Mouse (Mus musculus): ENCODE measurements around the gene Gm19402. TPM values are rescaled to one million over a fixed set of nuclear protein-coding genes. Genes with fewer than 3 reads are reported as not detected.
"Not testable (repeated sequence)": the region's sequence is repeated elsewhere in the genome, so short reads cannot be mapped to it uniquely, and the experiment has no call there.

The Gm19402 gene
- total RNA-seq (2021), result not detected

DNA sequence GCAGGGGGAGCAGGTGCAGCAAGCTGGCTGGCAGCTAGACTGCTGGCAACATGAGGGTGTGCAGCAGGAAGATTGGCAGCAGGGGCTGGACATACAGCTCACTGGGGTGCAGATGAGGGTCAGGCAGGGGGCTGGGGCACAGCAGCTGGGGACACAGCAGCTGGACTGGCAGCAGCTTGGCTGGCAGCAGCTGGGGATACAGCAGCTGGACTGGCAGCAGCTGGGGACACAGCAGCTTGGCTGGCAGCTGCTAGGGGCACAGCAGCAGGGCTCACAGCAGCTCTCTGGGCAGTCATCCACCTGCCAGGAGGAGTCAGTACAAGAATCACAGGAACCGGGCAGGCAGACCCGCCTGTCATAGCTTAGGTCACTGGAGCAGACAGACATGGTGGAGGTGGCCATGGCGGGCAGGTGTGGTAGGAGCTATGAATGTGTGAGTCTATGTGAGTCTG, at the start of gene Gm19402:
Gm19402 (minus strand) TSS at position 402 of the 452 bp plus-strand sequence.
- DNase-seq, result not testable (repeated sequence)

DNA sequence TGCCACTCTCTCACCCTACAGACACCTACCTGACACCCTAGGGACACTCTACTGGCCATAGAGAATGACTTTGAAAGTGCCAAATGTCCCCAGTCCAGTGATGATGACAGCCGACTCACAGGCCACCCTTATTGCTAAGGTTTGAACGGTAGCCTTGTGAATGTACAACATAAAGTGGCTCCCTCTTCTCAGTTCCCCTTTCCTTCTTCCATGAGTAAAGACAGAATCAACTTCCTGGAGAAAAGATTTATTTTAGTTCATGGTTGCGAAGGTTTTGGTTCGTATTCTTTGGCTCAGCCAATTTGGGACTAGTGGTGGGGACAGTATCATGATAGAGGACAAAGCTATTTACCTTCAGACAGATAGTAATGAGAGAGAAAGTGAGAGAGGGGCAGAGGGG, 48.4 kb upstream of the Gm19402 start:
- no peak for DNase-seq

DNA sequence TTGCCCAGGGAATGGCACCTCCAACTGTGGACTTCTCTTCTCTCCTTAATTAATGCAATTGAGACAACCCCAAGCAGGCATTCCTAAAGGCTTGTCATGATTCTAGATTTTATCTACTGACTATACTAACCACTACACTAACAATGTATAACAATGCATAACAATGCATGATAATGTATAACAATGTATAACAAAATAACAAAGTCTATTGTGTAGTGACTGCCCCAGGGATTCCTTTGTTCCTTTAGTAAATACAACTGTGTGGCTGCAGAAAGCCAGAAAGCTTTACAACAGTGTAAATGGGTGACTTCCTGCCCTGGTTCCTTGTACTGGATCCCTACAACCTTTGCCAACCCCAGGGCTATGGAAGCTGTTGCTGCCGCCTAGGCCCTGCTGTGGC, 45.4 kb upstream of the Gm19402 start:
- no peak for DNase-seq

DNA sequence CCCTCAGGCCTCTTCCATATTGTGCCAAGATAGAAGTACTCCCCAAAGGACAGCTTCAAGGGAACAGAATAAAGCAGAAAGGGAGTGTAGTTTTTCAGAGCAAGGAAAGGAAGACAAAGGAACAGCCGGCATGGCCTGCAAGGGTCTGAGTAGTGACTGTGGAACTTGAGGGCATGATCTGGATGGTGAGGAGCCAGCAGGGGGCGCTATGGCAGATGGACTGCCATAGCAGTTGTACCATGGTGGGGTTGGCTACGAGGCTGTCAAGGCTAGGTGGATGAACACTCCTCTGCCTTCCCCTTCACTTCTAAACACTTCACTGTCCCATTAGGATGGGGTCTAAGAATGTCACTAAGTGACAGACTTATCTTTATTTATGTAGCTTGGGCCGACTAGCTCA, 38.7 kb upstream of the Gm19402 start:
- no peak for DNase-seq

DNA sequence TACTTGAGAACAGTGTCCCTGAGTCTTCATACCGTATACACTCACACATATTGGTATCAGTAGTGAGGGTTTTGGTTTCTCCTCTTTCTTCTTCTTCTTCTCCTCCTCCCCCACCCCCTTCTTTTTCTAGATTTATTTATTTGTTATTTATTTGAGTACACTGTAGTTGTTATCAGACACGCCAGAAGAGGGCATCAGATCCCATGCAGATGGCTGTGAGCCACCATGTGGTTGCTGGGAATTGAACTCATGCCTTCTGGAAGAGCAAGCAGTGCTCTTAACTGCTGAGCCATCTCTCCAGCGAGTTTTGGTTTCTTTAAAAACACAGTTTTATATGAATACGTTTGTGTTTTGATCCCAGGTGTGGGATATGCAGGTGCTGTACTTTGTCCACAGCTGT, 37.7 kb upstream of the Gm19402 start:
- no peak for DNase-seq

DNA sequence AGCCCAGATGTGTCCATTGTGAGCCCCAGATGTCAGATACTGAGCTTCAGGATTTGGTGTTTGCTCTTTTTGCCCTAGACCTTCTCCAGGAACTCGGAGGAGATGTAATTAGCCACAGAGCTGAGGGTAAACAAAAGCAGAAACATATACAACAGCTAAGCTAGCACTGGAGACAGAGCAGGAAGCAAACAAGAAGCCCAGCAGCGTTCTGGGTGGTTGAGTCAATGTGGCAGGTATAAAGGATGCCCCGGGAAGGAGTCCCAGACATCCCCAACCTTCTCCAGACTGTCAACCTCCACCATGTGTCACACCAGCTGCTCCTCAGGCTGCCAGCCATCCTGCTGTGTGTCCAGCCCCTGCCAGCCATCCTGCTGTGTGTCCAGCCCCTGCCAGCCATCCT, 35.6 kb upstream of the Gm19402 start, which contains the start of gene Gm10100:
Gm10100 (plus strand) TSS at position 301 of the 400 bp plus-strand sequence.
- no peak for DNase-seq

DNA sequence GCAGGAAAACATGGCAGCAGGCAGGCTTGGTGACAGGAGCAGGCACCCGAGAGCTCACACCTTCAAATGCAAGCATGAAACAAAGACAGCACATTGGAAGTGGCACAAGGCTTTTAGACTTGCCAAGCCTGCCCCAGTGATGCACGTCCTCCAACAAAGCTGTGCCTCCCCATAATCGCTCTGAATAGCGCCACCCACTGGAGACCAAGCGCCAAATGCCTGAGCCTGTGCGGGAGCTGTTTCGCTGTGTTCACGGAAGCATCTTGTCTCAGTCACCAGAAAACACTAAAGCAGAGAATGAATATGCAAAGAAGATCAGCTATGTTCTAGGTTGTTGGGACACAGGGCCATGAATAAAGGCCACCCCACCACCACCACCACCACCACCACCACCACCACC, 34.3 kb upstream of the Gm19402 start:
- no peak for DNase-seq

DNA sequence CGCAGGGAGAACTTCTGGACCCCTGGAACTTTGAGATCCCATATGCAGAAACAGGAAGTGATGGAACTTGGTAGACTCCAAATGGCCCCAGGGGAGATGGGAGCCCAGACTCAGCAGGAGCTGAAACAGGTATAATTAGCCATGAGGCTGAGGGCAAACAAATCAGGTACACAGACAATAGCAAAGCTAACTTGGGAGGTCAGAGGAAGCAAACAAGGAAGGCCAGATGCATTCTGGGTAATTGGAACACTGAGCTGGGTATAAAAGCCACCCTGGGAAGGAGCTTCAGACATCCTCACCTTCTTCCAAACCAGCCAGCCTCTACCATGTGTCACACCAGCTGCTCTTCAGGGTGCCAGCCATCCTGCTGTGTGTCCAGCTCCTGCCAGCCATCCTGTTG, 29.7 kb upstream of the Gm19402 start, which contains the start of gene Krtap12-1:
Krtap12-1 (plus strand) TSS at position 301 of the 400 bp plus-strand sequence.
- DNase-seq, result not testable (repeated sequence)

DNA sequence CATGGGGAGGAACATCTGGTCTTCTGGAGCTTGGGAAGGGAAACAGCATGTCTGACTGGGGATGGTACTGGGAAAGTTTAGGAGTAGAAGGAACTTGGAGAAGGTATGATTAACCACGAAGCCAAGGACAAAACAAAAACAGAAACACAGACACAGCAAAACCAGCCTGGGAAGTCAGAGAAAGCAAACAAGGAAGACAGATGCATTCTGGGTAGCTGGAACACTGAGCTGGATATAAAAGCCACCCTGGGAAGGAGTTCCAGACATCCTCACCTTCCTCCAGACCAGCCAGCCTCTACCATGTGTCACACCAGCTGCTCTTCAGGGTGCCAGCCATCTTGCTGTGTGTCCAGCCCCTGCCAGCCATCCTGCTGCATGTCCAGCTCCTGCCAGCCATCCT, 24.9 kb upstream of the Gm19402 start, which contains the start of gene Gm10142:
Gm10142 (plus strand) TSS at position 301 of the 400 bp plus-strand sequence.
- DNase-seq, result no peak

DNA sequence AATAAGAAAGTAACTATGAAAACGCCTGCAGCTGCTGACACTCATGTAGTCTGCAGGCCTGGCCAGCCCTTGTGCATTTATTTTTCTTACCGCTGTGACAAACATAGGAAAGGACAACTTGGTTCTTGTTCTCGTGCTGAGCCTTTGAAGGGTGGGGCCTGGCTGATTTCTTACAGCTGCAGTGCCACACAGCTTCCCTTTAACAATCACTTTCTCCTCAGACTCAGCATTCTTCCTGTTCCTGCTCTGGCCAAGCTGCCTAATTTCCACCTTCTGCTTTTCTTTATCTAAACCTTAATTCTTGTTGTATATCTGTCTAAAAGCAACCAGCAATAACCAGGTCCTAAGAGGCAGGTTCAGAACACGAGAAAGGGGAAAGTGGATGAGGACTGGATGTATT, 23.2 kb upstream of the Gm19402 start:
- DNase-seq, result no peak

DNA sequence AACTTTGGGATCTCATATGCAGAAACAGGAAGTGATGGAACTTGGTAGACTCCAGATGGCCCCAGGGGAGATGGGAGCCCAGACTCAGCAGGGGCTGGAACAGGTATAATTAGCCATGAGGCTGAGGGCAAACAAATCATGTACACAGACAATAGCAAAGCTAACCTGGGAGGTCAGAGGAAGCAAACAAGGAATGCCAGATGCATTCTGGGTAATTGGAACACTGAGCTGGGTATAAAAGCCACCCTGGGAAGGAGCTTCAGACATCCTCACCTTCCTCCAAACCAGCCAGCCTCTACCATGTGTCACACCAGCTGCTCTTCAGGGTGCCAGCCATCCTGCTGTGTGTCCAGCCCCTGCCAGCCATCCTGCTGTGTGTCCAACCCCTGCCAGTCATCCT, 20.6 kb upstream of the Gm19402 start, which contains the start of gene Gm10024:
Gm10024 (plus strand) TSS at position 301 of the 400 bp plus-strand sequence.
- DNase-seq, result not testable (repeated sequence)

DNA sequence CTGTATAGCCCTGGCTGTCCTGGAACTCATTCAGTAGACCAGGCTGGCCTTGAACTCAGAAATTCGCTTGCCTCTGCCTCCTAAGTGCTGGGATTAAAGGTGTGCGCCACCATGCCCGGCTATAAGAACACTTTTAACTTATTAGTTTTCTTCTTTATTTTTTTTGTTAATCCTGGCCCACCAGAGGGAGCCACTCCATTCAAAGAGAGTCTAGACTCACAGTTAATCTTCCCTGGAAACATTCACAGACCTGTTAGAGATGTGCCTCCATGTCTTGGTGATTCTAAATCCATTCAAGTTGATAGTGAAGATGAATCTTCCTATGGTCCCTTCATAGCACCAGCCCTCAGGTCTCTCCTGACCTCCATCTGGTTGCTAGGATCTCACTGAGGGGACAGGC, 19.3 kb upstream of the Gm19402 start:
- DNase-seq, result no peak

DNA sequence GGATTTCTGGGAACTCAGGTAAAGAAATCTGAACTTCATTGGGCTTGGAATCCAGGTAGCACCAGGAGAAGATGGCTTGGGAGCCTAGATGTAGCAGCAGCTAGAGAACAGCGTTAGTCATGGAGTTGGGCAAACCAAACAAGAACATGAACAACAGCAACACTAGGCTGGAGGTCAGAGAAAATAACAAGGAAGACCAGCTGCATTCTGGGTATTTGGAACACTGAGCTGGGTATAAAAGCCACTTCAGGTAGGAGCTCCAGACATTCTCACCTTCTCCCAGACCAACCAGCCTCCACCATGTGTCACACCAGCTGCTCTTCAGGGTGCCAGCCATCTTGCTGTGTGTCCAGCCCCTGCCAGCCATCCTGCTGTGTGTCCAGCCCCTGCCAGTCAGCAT, 15.8 kb upstream of the Gm19402 start, which contains the start of gene Gm10272:
Gm10272 (plus strand) TSS at position 301 of the 400 bp plus-strand sequence.
- DNase-seq, result no peak

DNA sequence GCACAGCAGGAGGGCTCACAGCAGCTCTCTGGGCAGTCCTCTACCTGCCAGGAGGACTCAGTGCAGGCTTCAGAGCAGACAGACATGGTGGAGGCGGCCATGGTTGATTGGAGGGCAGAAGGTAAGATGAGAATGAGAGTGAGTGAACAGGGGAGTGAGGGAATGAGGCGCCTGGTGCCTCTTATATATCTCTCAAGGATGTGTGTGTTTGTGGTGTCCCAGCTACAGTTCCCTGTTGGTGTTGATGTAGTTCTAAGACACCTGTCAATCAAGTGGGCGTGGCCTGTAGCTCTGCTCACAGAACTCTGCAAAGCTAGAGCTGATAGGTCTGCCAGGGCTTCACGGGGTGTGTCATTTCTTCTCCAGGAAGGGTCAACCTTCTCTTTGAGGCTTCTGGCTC, 6.6 kb upstream of the Gm19402 start, which contains the start of gene Gm9508:
Gm9508 (minus strand) TSS at position 101 of the 400 bp plus-strand sequence.
- DNase-seq, result no peak

DNA sequence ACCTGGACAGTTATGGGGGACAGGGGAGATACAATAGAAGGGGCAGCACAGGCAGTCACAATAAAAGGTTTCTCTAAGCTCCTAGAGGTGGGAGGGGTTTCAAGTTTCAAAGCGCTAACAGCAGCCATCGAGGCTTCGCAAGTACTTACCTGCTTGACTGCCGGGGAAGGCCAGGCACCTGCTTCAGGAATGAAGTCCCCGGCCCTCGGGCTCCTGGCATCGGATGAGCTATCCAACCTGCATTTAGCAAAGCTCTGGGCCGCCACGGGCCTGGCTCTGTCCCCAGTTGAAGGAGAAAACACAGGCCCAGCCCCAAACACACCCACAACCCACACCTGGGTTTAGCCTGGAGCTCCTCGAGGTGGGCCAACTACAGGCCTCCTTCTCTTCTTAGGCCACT, 3.5 kb downstream of the Gm19402 start:
- DNase-seq, result no peak

DNA sequence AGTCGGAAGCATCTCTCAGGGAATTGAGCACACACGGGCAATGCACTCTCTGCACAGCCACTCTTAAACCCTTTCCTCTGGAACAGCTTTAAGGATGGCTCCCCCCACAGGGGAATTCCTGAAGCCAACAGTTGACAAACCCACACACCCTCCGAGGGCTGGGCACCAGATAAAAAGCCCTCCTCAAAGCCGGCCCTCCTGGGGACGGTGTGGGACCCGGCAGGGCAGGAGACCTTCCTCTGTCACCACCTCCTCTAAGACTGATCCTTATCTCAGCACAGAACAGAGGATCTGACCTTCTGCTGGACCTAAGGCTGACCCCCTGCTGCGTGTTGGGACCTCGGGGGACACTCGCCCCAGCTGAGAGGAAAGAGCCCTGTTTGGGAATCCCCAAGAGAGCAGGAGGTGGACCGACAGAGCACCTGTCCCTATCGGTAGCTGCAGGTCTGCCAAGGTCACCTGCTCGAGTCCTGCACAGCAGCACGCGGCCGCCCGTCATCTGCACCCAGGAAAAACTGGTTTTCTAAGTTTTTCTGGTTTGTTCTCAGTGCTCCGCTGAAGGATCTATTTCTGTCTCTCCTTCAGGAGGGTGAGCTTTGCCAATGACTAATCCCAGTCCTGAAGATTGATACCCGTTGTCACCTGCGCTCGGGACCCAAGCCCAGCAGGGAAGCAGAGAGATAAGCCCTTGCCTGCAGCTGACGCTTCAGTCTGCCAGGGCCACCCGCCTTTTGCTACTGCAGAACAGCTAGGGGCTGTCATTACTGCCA, 4.5 kb downstream of the Gm19402 start, which contains the start of gene Tspear:
Tspear (plus strand) TSS at position 675 of the 770 bp plus-strand sequence.
- DNase-seq, result peak; percentile 21

DNA sequence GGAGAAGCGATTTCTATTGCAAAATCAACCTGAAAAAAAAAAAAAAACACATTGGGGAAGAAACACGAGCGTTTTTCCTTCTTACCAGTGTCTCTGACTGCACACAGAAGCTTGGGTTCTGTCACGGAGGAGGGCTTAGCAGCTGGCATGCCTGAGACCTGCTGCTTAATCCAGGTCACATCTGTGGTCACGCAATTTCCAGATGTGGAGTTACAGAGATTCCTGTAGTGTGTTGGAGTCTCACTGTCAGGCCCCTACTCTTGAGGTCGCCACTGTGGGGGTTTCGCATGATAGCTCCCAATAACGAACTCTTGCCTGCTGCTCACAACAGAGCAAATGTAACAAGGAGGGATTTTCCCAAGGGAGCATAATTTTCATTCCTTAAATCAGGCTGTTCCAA, 6.4 kb downstream of the Gm19402 start:
- DNase-seq, result no peak

DNA sequence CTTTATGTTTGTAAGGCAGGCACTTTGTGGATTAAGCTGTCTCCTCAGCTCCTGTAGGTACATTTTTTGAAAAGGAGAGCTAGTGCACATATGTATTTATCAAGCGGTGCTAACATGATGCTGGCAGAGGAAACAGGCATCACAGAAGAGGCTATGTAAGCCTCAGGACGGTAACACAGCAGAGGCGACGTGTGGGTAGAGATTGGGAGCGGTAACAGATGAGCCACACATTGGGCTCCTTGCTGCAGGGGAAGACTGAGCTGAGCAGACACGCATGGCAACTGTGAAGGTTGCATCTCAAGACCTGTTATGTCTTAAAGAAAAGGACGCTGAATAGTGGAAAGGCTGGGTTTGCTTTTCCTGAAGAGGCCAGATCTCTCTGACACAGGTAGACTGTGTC, 7.6 kb downstream of the Gm19402 start:
- no peak for DNase-seq

DNA sequence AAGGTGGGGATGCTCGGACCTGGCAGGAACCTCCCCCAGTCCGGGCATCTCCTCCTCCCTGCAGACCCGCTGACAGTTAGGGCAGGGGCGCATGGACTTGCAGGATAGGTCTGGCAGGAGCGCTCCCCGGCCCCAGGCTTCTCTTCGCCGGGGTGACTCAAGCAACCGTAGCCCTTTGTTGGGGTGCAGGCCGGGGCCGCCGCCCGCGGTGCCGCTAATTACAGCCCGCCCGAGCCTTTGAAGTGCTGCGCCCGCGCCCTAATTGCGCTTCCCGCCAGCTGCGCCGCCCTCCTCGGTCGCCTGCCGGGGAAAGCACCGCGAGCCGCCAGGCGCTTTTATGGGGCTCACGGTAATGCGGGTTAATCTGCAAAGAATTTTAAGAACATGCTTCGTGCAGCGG, 13.0 kb downstream of the Gm19402 start:
- DNase-seq, result no peak

DNA sequence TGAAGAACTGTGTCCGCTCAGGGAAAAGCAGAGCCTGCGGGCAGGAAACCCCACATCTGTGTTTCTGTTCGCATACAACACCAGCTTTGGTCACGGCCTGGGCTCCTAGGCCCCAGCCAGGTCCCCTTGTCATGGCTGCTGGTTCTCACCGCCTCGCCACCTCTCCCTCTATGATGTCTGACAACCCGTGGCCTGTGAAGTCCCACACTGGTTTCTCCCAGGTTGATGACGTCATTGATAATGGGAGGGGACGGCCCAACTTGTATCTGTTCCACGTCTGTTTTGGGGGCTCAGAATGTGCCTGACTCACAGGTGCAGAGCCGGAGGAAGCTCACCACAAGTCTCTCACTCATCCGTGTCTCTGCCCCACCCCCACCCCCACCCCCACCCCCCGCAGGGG, 16.8 kb downstream of the Gm19402 start:
- no peak for DNase-seq

DNA sequence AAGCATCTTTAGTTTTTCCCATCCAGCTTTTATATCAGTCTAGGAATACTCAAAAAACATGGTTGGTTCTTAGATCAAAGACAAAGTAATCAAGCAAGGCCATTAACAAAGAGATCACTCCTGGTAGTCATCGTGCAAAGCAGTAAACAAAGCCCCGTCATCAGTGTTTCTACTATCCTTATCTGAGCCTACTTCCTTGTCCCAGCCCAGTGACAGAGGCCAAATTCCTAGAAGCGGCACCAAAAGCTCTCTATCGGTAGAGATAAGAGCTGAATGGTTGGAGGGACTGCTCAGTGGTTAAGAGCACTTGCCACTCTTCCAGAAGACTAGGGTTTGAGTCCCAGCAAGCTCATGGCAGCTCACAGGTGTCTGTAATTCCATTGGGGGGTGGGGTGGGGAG, 19.0 kb downstream of the Gm19402 start:
- DNase-seq, result no peak

DNA sequence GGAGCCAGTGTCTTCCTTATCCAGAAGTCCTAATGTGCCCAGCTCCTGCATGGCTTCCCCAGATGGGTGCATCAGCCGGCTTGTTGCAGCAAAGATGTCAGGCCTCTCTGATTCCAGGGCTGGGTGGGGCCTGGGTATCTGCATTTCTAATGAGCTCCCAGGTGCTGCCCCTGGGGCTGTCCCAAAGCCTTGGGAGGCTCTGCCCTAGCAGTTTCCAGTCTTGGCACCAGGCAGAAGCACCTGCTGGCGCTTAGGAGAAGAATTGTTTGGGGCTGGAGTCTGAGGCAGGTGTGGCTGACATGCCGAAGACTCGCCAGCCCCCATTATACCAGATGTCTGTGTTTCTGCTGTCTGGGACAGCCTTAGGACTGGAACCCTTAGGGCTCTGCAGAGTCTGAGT, 19.8 kb downstream of the Gm19402 start:
- no peak for DNase-seq

DNA sequence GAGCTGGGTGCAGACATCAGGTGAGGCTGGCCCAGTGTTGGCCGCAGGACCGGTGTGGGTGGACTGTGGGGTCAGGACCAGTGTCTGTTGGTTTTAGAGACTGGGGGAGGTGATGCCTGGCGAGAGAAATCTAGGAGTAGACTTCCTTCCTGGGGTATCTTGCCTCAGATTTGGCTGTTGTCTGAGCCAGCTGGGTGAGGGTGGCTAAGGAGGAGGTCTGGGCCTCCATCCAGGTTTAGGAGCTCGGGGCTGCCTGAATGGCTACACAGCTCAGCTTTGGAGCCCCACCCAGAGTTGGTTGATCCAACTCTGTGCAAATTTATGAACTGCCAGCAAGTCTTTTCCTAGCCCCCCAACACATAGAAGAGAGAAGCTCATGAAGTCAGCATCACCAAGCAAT, 23.2 kb downstream of the Gm19402 start:
- no peak for DNase-seq

DNA sequence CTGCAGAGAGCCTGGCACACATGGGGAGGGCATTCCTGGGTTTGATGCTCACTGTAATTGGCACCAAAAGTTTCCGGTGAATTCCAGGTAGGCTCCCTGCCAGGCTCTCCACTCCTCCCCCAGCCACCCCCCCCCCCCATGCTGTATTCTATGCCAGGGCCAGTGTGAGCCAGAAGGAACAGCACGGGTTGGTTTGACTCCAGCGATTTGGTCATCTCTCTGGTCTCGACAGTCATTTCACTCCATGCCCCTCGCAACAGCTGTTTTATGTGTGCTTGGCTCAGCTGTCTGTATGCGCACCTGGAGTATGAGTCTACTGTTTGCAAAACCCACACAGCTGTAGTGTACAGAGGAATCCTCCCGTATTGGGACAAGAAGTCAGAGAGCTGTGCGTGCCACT, 24.2 kb downstream of the Gm19402 start:
- DNase-seq, result peak; percentile 21
